Mouse (Mus musculus) lung, embryonic 16.5 days (tissue): ENCODE results near the gene Lasp1. TPM values are rescaled to one million over a fixed set of nuclear protein-coding genes. Genes with fewer than 3 reads are reported as not detected.
"Not testable (repeated sequence)": the region's sequence is repeated elsewhere in the genome, so short reads cannot be mapped to it uniquely, and the experiment has no call there.

ENCODE experiments used
- ATAC-seq: fragments of 200-750 bp; cut with Nextera tagmentation; 2 replicates; pipeline ENCODE4 v1.8.0; 2017; ENCODE audit warnings: low read depth, mild to moderate bottlenecking, moderate library complexity
- H3K27ac ChIP-seq: fragments of 300-500 bp; sonication (generic); 2 replicates; pipeline ENCODE4 v1.5.1; 2014; ENCODE audit warnings: mild to moderate bottlenecking, control low read depth, low read length
- H3K27me3 ChIP-seq: fragments of 300-500 bp; sonication (generic); 2 replicates; pipeline ENCODE4 v1.6.1; 2014; ENCODE audit warnings: low read depth, low read length, mixed read lengths; ENCODE audit not compliant: control insufficient read depth, insufficient read depth
- H3K36me3 ChIP-seq: fragments of 300-500 bp; sonication (generic); 2 replicates; pipeline ENCODE4 v1.6.1; 2014; ENCODE audit warnings: low read length; ENCODE audit not compliant: control insufficient read depth, insufficient read depth
- H3K4me1 ChIP-seq: fragments of 300-500 bp; sonication (generic); replicated peaks from 2 replicates; pipeline ENCODE4 v1.6.1; 2014; ENCODE audit warnings: low read length, mixed read lengths; ENCODE audit not compliant: control insufficient read depth, insufficient read depth
- H3K4me2 ChIP-seq: fragments of 300-500 bp; sonication (generic); 2 replicates; pipeline ENCODE4 v1.6.1; 2014; ENCODE audit warnings: low read depth, low read length, control low read depth
- H3K4me3 ChIP-seq: fragments of 300-500 bp; sonication (generic); 2 replicates; pipeline ENCODE4 v1.5.1; 2014; ENCODE audit warnings: mild to moderate bottlenecking, low read length, control low read depth
- H3K9ac ChIP-seq: fragments of 300-500 bp; sonication (generic); 2 replicates; pipeline ENCODE4 v1.6.1; 2014; ENCODE audit warnings: low read length, control low read depth
- H3K9me3 ChIP-seq: fragments of 300-500 bp; sonication (generic); 2 replicates; pipeline ENCODE4 v1.6.1; 2016; ENCODE audit warnings: low read length; ENCODE audit not compliant: control insufficient read depth
- WGBS: fragments of 180-500 bp; shearing (Covaris S2); extraction: QIAGEN DNeasy Blood & Tissue Kit; methylation state at CpG from one replicate; pipeline ENCODE4 v1.1.7; 2014; 5-methylcytosine and 5-hydroxymethylcytosine counted together
- polyA plus RNA-seq: library from polyadenylated mRNA; unstranded; fragments of >200 nt; fragmentation: Nextera tagmentation; extraction: Ambion mirVana; gene quantifications from 2 replicates; pipeline ENCODE4 v1.2.1, GENCODE M21; 2015

Gene Lasp1
- polyA plus RNA-seq, 1 experiment from 2014 or later = 167 TPM

GRCm38 (mm10) chr11:97862148-97862547 is 63.3 kb downstream of the Lasp1 start:
- no peaks in the 10 kb centered on the region for H3K36me3 ChIP-seq
- no peaks in the 10 kb centered on the region for H3K4me1 ChIP-seq
- no peak overlapping the region for H3K9ac ChIP-seq
- 52% methylated on average over 2 of the region's 2 CpGs for WGBS
- no peak overlapping the region for H3K27ac ChIP-seq
- ATAC-seq = no peak
- no peak overlapping the region for H3K4me2 ChIP-seq
- H3K4me3 ChIP-seq = no peak overlapping the region
- no peaks in the 10 kb centered on the region for H3K27me3 ChIP-seq
- H3K9me3 ChIP-seq = no peaks in the 10 kb centered on the region

DNA sequence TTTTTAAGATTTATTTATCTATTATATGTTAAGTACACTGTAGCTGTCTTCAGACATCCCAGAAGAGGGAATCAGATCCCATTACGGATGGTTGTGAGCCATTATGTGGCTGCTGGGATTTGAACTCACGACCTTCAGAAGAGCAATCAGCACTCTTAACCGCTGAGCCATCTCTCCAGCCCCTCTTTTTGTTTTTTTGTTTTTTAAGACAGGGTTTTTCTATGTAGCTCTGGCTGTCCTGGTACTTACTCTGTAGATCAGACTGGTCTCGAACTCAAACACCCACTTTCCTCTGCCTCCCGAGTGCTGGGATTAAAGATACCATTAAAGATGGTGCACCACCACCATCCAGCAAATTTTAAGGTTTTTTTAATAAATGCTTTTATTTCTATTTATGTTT is 66.6 kb downstream of the Lasp1 start:
- no peak overlapping the region for H3K9ac ChIP-seq
- H3K27ac ChIP-seq = no peak overlapping the region
- H3K27me3 ChIP-seq = no peaks in the 10 kb centered on the region
- no peaks in the 10 kb centered on the region for H3K4me1 ChIP-seq
- 85% methylated on average over 5 of the region's 5 CpGs for WGBS
- no peak for ATAC-seq
- H3K36me3 ChIP-seq = no peaks in the 10 kb centered on the region
- H3K4me3 ChIP-seq = no peak overlapping the region
- no peaks in the 10 kb centered on the region for H3K9me3 ChIP-seq
- H3K4me2 ChIP-seq = no peak overlapping the region

GRCm38 (mm10) chr11:97866091-97866888 is 67.5 kb downstream of the Lasp1 start:
- Histone ChIP-seq H3K9me3 (no peaks in the 10 kb centered on the region), H3K9ac (no peak overlapping the region), H3K4me3 (no peak overlapping the region), H3K4me1 (no peaks in the 10 kb centered on the region), H3K36me3 (no peaks in the 10 kb centered on the region), H3K27me3 (no peaks in the 10 kb centered on the region), H3K27ac (no peak overlapping the region), H3K4me2 (no peak overlapping the region)
- WGBS = 85% methylated on average over 3 of the region's 3 CpGs
- ATAC-seq = no peak

DNA sequence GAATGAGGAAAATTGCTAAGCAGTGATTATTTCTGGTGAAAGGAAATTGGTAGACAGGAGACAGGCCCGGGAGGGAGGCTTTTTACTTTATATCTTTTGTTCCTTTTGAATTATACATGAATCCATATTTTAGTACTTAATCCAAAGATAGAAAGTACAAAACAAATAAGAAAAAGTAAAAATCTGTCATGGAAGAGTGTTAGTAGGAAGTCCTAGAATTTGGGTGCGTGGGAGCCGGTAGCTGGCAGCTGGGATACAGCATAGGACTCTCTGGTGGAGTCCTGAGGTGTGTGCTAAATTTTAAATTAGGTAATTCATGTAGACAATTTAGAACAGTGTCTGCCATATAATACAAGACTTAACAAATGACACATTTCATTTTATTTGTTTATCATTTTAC is 68.8 kb downstream of the Lasp1 start:
- ATAC-seq = no peak
- H3K4me3 ChIP-seq = no peak overlapping the region
- no peak overlapping the region for H3K27ac ChIP-seq
- no peak overlapping the region for H3K9ac ChIP-seq
- H3K27me3 ChIP-seq = no peaks in the 10 kb centered on the region
- no peaks in the 10 kb centered on the region for H3K4me1 ChIP-seq
- WGBS = 86% methylated on average over 3 of the region's 3 CpGs
- H3K4me2 ChIP-seq = no peak overlapping the region
- no peaks in the 10 kb centered on the region for H3K9me3 ChIP-seq
- H3K36me3 ChIP-seq = no peaks in the 10 kb centered on the region

DNA sequence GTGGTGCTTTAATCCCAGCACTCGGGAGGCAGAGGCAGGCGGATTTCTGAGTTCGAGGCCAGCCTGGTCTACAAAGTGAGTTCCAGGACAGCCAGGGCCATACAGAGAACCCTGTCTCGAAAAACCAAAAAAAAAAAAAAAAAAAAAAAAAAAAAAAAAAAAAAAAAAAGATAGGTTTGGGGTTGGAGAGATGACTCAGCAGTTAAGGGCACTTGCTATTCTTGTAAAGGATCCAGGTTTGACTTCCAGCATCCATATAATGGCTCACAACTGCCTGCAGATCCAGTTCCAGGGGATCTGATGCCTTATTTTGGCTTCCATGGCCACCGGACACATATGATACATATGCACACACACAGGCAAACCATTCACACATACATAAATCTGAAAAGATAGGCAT is 73.6 kb downstream of the Lasp1 start:
- not testable (repeated sequence) for H3K9me3 ChIP-seq, H3K4me1 ChIP-seq, H3K27ac ChIP-seq, H3K4me2 ChIP-seq, ATAC-seq, H3K4me3 ChIP-seq, H3K36me3 ChIP-seq, H3K9ac ChIP-seq, H3K27me3 ChIP-seq
- WGBS = 79% methylated on average over 5 of the region's 5 CpGs

DNA sequence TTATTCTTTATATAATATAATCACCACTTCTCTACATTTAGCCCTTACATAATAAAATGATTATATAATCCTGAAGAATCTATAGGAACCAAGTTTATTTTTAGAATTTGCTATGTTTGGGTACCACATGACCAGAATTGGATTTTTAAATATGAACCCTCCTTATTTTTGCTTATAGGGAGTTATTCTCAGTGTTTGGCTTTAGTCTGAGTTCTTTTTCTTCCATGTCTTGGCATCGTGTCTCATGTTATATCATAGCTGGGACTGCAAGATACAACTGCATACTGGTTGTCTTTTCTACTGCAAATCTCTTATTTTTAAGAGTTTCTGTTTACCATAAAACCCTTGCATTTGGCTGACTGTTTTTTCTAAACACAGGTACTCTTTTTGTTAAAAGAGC is 75.6 kb downstream of the Lasp1 start:
- no peaks in the 10 kb centered on the region for H3K27me3 ChIP-seq
- no peak overlapping the region for H3K4me3 ChIP-seq
- H3K4me1 ChIP-seq = no peaks in the 10 kb centered on the region
- no peak for ATAC-seq
- WGBS = 73% methylated on average over 1 of the region's 1 CpGs
- no peak overlapping the region for H3K9ac ChIP-seq
- no peak overlapping the region for H3K4me2 ChIP-seq
- H3K36me3 ChIP-seq = no peaks in the 10 kb centered on the region
- no peak overlapping the region for H3K27ac ChIP-seq
- no peaks in the 10 kb centered on the region for H3K9me3 ChIP-seq

DNA sequence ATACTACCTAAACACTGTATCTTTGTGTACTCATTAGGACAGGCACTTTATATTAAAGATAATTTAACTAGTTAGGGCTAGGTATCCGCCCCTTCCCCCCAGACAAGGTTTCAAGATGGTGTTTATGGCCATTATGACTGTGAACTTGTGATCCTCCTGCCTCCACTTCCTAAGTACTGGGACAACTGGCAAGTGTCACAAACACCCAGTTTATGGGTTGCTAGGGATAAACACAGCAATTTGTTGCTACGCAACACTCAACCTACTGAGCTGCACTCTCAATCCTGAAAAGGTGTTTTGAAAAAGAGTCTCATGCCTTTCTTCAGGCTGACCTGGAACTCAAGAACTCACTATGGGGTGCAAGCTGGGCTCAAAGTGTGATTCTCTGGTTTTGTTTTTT is 78.5 kb downstream of the Lasp1 start:
- Histone ChIP-seq H3K4me3 (no peak overlapping the region), H3K36me3 (no peaks in the 10 kb centered on the region), H3K27ac (no peak overlapping the region), H3K9ac (no peak overlapping the region), H3K4me2 (no peak overlapping the region), H3K9me3 (no peaks in the 10 kb centered on the region), H3K27me3 (no peaks in the 10 kb centered on the region), H3K4me1 (no peaks in the 10 kb centered on the region)
- WGBS = 60% methylated on average over 2 of the region's 2 CpGs
- no peak for ATAC-seq

DNA sequence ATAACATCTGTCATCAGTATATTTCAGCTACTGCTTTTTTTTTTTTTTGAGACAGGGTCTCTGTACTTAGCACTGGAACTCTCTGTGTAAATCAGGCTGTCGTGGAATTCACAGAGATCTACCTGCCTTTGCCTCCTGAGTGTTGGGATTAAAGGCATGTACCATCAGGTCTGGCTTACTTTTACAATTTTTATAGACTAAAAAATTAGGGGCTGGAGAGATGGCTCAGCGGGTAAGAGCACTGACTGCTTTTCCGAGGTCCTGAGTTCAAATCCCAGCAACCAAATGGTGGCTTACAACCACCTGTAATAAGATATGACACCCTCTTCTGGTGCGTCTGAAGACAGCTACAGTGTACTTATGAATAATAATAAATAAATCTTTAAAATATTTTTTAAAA is 81.6 kb downstream of the Lasp1 start:
- H3K27me3 ChIP-seq = no peaks in the 10 kb centered on the region
- no peak overlapping the region for H3K4me3 ChIP-seq
- H3K9ac ChIP-seq = no peak overlapping the region
- H3K9me3 ChIP-seq = no peaks in the 10 kb centered on the region
- no peak overlapping the region for H3K4me2 ChIP-seq
- no peaks in the 10 kb centered on the region for H3K36me3 ChIP-seq
- no peak overlapping the region for H3K27ac ChIP-seq
- no peak for ATAC-seq
- no peaks in the 10 kb centered on the region for H3K4me1 ChIP-seq
- 90% methylated on average over 4 of the region's 4 CpGs for WGBS

- Histone ChIP-seq H3K27me3 (no peaks in the 10 kb centered on the region), H3K4me1 (no peaks in the 10 kb centered on the region), H3K4me3 (peak overlapping the region; percentile 69), H3K36me3 (no peaks in the 10 kb centered on the region), H3K9ac (peak overlapping the region; percentile 67), H3K9me3 (no peaks in the 10 kb centered on the region), H3K27ac (peak overlapping the region; percentile 92), H3K4me2 (peak overlapping the region; percentile 67)
- ATAC-seq = peak; percentile 51
- WGBS = 6% methylated on average over 26 of the region's 26 CpGs
These were observed 84.7 kb downstream of the Lasp1 start for GRCm38 (mm10) chr11:97883542-97883917.
